Mouse (Mus musculus): ENCODE measurements around the gene Oasl2. TPM values are rescaled to one million over a fixed set of nuclear protein-coding genes. Genes with fewer than 3 reads are reported as not detected.

The Oasl2 gene
- 2.7 TPM for polyA plus RNA-seq (2015; fragmentation: Illumina TruSeq; extraction: RNeasy Lipid Tissue Mini Kit (QIAGEN cat#74804); ENCODE audit: low read depth, low replicate concordance)

DNA sequence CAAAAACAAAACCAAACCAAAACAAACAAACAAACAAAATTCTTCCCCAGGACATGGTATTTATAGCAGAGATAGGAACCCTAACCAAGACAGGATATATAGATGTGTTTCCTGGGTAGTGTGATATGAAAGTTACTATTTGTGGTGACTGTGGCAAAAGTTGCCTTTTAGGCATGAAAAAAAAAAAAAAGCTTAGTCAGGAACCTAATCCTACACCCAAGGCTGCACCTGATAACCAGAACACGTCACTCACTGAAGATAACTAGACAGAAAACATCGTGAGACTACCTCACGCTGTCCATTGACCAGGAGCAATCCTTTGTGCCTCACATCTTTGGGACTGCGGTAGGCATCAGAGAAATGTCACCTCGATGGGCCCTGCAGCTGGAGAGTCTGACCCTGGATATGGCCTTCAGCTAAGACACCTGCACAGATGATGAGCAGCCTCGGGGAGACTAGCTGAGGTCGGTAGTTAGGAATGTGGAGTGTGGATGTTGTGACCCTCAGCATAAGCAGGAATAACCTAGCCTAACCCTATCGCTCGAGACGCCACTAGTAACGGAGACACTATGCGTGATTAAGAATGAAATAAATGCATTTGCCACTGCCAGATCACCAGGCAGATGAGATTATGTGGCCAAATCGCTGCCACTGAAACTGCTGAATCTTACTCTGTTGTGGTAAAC, at the start of gene Oasl2:
Gene Oasl2 (plus strand): TSS at position 249 of the 686 bp plus-strand sequence.

DNA sequence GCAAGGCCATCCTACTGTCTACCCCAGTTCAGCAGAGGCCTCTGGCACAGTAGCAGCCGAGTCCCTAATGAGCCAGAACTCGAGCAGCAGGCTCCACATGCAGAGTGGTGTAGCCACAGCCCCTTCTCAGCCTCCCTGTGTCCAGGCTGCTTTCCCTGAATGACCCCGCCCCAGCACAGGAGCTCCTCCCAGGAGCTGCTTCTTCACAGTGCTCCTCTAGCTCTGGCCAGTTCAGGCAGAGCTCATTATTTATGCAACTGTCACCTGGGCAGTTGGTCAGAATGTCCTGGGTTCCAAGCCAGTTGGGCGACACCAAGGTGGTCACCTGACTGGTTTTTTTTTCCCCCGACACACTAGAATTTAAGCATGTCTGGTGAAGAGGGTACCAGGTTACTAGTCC, 43.4 kb upstream of the Oasl2 start, which contains the start of gene 4930519G04Rik:
Gene 4930519G04Rik (plus strand): TSS at position 301 of the 400 bp plus-strand sequence.

DNA sequence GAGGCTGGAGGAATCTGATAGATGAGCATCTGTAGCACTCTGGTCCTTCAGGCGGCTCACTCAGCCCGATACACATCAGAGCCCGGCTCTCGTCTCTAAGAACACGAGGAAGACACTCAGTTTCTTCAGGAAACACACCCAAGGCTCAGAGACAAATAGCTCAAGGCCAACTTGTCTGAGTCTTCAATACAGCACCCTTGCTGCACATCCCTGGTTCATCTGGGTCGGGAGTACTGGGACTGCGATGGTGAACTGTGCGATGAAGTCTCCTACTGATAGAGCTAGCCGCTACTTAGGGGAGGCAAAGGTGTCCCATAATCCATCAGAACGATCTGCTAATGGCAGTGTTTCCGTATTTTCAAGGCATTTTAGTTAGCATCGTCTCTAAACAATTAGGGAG, 38.2 kb upstream of the Oasl2 start, which contains the start of gene Gm9936:
Gene Gm9936 (minus strand): TSS at position 101 of the 400 bp plus-strand sequence.

GRCm38 (mm10) chr5:114922998-114923473, 26.3 kb downstream of the Oasl2 start, which contains the start of gene Oasl1:
Gene Oasl1, plus strand, starts transcription at chr5:114923240.

DNA sequence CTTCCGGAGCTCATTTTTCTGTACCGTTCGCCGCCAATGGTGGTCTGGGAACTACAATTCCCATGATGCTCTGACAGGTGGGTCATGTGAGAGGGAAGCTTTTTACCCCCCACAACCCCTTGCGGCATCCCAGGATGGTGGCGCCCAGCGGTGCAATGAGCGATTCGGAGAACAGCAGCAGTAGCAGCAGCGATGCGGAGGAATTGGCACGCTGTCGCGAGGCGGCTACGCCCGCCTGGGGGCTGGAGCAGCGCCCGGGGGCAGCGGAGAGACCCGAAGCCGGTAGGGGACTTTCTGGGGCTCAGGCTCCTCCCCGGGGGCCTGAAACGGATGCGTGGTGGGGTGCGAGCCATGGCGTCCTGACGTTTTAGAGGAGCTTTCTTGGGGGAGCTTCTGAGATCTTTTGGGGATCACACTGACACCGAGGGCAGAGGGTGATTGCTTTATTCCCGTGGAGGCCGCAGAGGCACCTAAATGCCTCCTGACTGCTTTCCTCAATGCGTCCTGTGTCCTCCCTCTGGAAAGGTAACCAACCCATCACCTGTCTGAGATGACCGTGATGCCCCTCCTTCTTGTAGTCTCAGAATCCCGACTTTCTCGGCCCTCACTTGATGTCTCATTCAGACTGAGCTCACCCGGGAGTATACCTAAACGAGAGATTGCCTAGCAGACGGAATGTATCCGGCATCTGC, 45.5 kb downstream of the Oasl2 start, which contains the start of gene 2210016L21Rik:
Gene 2210016L21Rik (plus strand): TSS at position 85 of the 692 bp plus-strand sequence.

Other genes with a start within 250 kb of the Oasl2 start
- 2.3 TPM for gene Trpv4, start 238.5 kb upstream of the Oasl2 start, polyA plus RNA-seq (2015; fragmentation: Illumina TruSeq; extraction: RNeasy Lipid Tissue Mini Kit (QIAGEN cat#74804); ENCODE audit: low read depth, low replicate concordance)
- gene Gltp, start 206.0 kb upstream of the Oasl2 start, polyA plus RNA-seq (2015; fragmentation: Illumina TruSeq; extraction: RNeasy Lipid Tissue Mini Kit (QIAGEN cat#74804); ENCODE audit: low read depth, low replicate concordance), result 50.0 TPM
- 8.2 TPM for gene Tchp, start 189.2 kb upstream of the Oasl2 start, polyA plus RNA-seq (2015; fragmentation: Illumina TruSeq; extraction: RNeasy Lipid Tissue Mini Kit (QIAGEN cat#74804); ENCODE audit: low read depth, low replicate concordance)
- 28.7 TPM for gene Ankrd13a, start 122.3 kb upstream of the Oasl2 start, polyA plus RNA-seq (2015; fragmentation: Illumina TruSeq; extraction: RNeasy Lipid Tissue Mini Kit (QIAGEN cat#74804); ENCODE audit: low read depth, low replicate concordance)
- gene Git2, start 121.4 kb upstream of the Oasl2 start, polyA plus RNA-seq (2015; fragmentation: Illumina TruSeq; extraction: RNeasy Lipid Tissue Mini Kit (QIAGEN cat#74804); ENCODE audit: low read depth, low replicate concordance), result 32.9 TPM
- 192 TPM for gene 1500011B03Rik, start 73.5 kb upstream of the Oasl2 start, polyA plus RNA-seq (2015; fragmentation: Illumina TruSeq; extraction: RNeasy Lipid Tissue Mini Kit (QIAGEN cat#74804); ENCODE audit: low read depth, low replicate concordance)
- gene 4930519G04Rik, start 43.3 kb upstream of the Oasl2 start, polyA plus RNA-seq (2015; fragmentation: Illumina TruSeq; extraction: RNeasy Lipid Tissue Mini Kit (QIAGEN cat#74804); ENCODE audit: low read depth, low replicate concordance), result not detected
- not detected for gene Gm9936, start 38.3 kb upstream of the Oasl2 start, polyA plus RNA-seq (2015; fragmentation: Illumina TruSeq; extraction: RNeasy Lipid Tissue Mini Kit (QIAGEN cat#74804); ENCODE audit: low read depth, low replicate concordance)
- 0.46 TPM for gene Oasl1, start 26.3 kb downstream of the Oasl2 start, polyA plus RNA-seq (2015; fragmentation: Illumina TruSeq; extraction: RNeasy Lipid Tissue Mini Kit (QIAGEN cat#74804); ENCODE audit: low read depth, low replicate concordance)
- gene 2210016L21Rik, start 45.2 kb downstream of the Oasl2 start, polyA plus RNA-seq (2015; fragmentation: Illumina TruSeq; extraction: RNeasy Lipid Tissue Mini Kit (QIAGEN cat#74804); ENCODE audit: low read depth, low replicate concordance), result 117 TPM
- not detected for gene Hnf1a, start 74.2 kb downstream of the Oasl2 start, polyA plus RNA-seq (2015; fragmentation: Illumina TruSeq; extraction: RNeasy Lipid Tissue Mini Kit (QIAGEN cat#74804); ENCODE audit: low read depth, low replicate concordance)
- gene Sppl3, start 114.2 kb downstream of the Oasl2 start, polyA plus RNA-seq (2015; fragmentation: Illumina TruSeq; extraction: RNeasy Lipid Tissue Mini Kit (QIAGEN cat#74804); ENCODE audit: low read depth, low replicate concordance), result 40.3 TPM
- not detected for gene Gm10401, start 201.4 kb downstream of the Oasl2 start, polyA plus RNA-seq (2015; fragmentation: Illumina TruSeq; extraction: RNeasy Lipid Tissue Mini Kit (QIAGEN cat#74804); ENCODE audit: low read depth, low replicate concordance)
- 11.1 TPM for gene Acads, start 222.4 kb downstream of the Oasl2 start, polyA plus RNA-seq (2015; fragmentation: Illumina TruSeq; extraction: RNeasy Lipid Tissue Mini Kit (QIAGEN cat#74804); ENCODE audit: low read depth, low replicate concordance)
- gene Unc119b, start 238.0 kb downstream of the Oasl2 start, polyA plus RNA-seq (2015; fragmentation: Illumina TruSeq; extraction: RNeasy Lipid Tissue Mini Kit (QIAGEN cat#74804); ENCODE audit: low read depth, low replicate concordance), result 20.1 TPM